Mouse (Mus musculus): ENCODE data around the gene Dcaf11. TPM values are rescaled to one million over a fixed set of nuclear protein-coding genes. Genes with fewer than 3 reads are reported as not detected.

The Dcaf11 gene
- total and polyA plus RNA-seq, 3 experiments = 24.3 to 37.9 TPM; not detected in 1

GRCm38 (mm10) chr14:55527940-55528339, 31.9 kb upstream of the Dcaf11 start (continued):
- TF ChIP-seq JUND (IDR thresholded peaks at IDR 0.05; ENCODE audit: low read depth, low read length) (no peak), HCFC1 (IDR thresholded peaks at IDR 0.05; ENCODE audit: low read depth, low read length) (0 out of 2 replicates have a peak, but pooled peaks have one; percentile 17), ZNF384 (IDR thresholded peaks at IDR 0.05; ENCODE audit: low read depth, low read length) (no peak), RCOR1 (IDR thresholded peaks at IDR 0.05; ENCODE audit: low read depth, low read length) (no peak), MYC (IDR thresholded peaks at IDR 0.05; ENCODE audit: low read depth, low read length) (peak; percentile 63; the same call in 1 of the 2 replicates), ZC3H11A (IDR thresholded peaks at IDR 0.05; ENCODE audit: low read depth, low read length) (peak; percentile 53), CHD1 (IDR thresholded peaks at IDR 0.05; ENCODE audit: low read depth, low read length) (no peak), EP300 (IDR thresholded peaks at IDR 0.05; ENCODE audit: low read depth in 1 of 2, low read length in 2 of 2) (no peak), ZMIZ1 (IDR thresholded peaks at IDR 0.05; ENCODE audit: low read depth, low read length) (no peak), KAT2A (conservative IDR thresholded peaks at IDR 0.05; ENCODE audit: low read depth, low read length) (no peak), ZKSCAN1 (IDR thresholded peaks at IDR 0.05; ENCODE audit: low read depth, low read length) (no peak), UBTF (IDR thresholded peaks at IDR 0.05; ENCODE audit: borderline replicate concordance, insufficient read depth, low read depth, low read length) (no peak), POLR2AphosphoS2 (IDR thresholded peaks at IDR 0.05; ENCODE audit: low read length) (no peak)

DNA sequence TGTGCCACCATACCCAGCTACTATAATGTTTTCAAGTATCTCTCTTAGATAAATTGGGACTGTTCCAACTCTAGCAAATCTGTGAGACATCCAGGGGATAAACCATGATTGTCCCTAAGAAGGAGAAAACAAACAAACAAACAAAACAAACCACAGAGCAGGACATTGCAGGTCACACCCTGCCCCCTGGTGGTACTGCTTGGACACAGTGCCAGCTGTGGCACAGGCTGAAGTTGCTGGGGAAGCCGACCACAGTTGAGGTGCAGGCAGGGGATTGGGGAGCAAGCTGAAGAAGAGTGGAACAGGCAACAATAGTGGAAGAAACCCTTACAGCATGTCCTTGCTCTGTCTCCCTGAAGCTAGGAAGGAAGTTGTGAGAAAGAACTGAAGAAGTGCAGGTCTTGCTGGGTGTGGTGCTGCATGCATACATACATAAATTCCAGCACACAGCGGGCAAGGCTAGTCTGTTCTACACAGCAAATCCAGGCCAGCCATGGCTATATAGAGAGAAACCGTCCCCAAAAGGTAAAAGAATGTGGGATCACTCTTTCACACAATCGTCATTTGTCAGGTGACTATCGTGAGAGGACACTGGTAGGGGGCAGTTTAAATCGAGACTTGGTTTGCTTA, 23.6 kb upstream of the Dcaf11 start:
- peak; percentile 53 for DNase-seq (ENCODE audit: low read depth, low spot score)
- H3K27ac ChIP-seq (ENCODE audit: control insufficient read depth, low read depth, low read length) = no peak overlapping the region
- peaks cover 2 to 10% of the 10 kb centered on the region in 2 experiments; a peak in 3 of 4 replicates for H3K4me1 ChIP-seq (ENCODE audit: control insufficient read depth in 1 of 2, insufficient read depth in 2 of 2, low read length in 2 of 2)
- H3K27me3 ChIP-seq (ENCODE audit: control insufficient read depth in 1 of 2, insufficient read depth in 2 of 2, low read length in 2 of 2) = 0 out of 4 replicates have a peak, but pooled peaks cover 0 to under 1% of the 10 kb centered on the region in 2 experiments
- H3K9ac ChIP-seq (ENCODE audit: control insufficient read depth, low read depth, low read length, poor library complexity, severe bottlenecking) = no peak overlapping the region
- no peak overlapping the region for H3K4me3 ChIP-seq (ENCODE audit: control insufficient read depth in 1 of 2, insufficient read depth in 1 of 2, low read depth in 2 of 2, low read length in 2 of 2)
- TF ChIP-seq TCF12 (IDR thresholded peaks at IDR 0.05; ENCODE audit: low read depth, low read length) = no peak
- TF ChIP-seq HCFC1 (IDR thresholded peaks at IDR 0.05; ENCODE audit: low read depth, low read length) = no peak
- peak; percentile 67 for TF ChIP-seq SMC3 (IDR thresholded peaks at IDR 0.05; ENCODE audit: low read depth, low read length)
- no peak for TF ChIP-seq MXI1 (IDR thresholded peaks at IDR 0.05; ENCODE audit: low read depth, low read length)
- peak; percentile 29 for TF ChIP-seq ZC3H11A (IDR thresholded peaks at IDR 0.05; ENCODE audit: low read depth, low read length)
- TF ChIP-seq RAD21 (IDR thresholded peaks at IDR 0.05; ENCODE audit: low read depth, low read length) = peak; percentile 39
- TF ChIP-seq CTCF (IDR thresholded peaks at IDR 0.05 in 2 of 3, conservative IDR thresholded peaks at IDR 0.05 in 1 of 3; ENCODE audit: control insufficient read depth in 1 of 3, insufficient read depth in 1 of 3, low read depth in 2 of 3, low read length in 3 of 3, poor library complexity in 1 of 3, severe bottlenecking in 1 of 3) = peak; percentile 75 to 85 (median 79)
- no peaks in the 10 kb centered on the region for H3K9me3 ChIP-seq (replicated peaks; ENCODE audit: insufficient read depth, low read length)
- peaks cover 10% of the 10 kb centered on the region for H3K79me2 ChIP-seq (ENCODE audit: control insufficient read depth, insufficient read depth, low read length, poor library complexity)
- peaks cover 0 to 8% of the 10 kb centered on the region in 2 experiments; a peak in 2 of 4 replicates for H3K36me3 ChIP-seq (ENCODE audit: control insufficient read depth in 1 of 2, insufficient read depth in 2 of 2, low read length in 2 of 2)

Data from MEL (cell line).